Mouse (Mus musculus): ENCODE measurements around the gene Fam102a.

DNA sequence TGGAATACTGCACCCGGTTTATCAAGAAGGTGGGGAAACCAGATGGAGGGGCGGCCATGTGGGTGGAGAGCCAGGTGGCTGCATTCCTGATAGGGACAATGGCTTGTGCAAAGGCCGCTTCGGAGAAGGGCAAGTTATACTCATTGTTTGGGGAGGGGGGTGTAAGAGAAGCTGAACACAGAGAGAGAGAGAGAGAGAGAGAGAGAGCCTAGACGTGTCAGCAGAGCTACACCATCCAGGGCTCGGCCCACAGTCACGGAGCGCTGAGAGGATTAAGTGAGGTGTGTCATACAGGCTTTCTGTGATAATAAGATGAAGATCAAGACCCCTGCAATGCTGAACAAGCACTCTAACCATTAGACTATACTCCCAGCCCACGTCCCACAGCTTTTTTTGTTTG lies 27.2 kb upstream of the Fam102a start:
- TF ChIP-seq GATA1 (IDR thresholded peaks at IDR 0.05; ENCODE audit: borderline replicate concordance, low read length) (no peak), FLI1 (IDR thresholded peaks at IDR 0.05; ENCODE audit: low read length) (no peak)
